Mouse (Mus musculus) lung, embryonic 15.5 days (tissue): ENCODE data around the gene Tmprss6. TPM values are rescaled to one million over a fixed set of nuclear protein-coding genes. Genes with fewer than 3 reads are reported as not detected.

Source experiments
- ATAC-seq: fragments of 200-750 bp; cut with Nextera tagmentation; 2 replicates; pipeline ENCODE4 v1.8.0; 2017; ENCODE audit warnings: moderate number of reproducible peaks, borderline replicate concordance; ENCODE audit not compliant: low FRiP score, low TSS enrichment; ENCODE audit errors: extremely low read depth
- H3K27ac ChIP-seq: fragments of 300-500 bp; sonication (generic); 2 replicates; pipeline ENCODE4 v1.5.1; 2015; ENCODE audit warnings: moderate library complexity, mild to moderate bottlenecking, inconsistent platforms
- H3K27me3 ChIP-seq: fragments of 300-500 bp; sonication (generic); 2 replicates; pipeline ENCODE4 v1.6.1; 2015; ENCODE audit warnings: inconsistent platforms
- H3K36me3 ChIP-seq: fragments of 300-500 bp; sonication (generic); 2 replicates; pipeline ENCODE4 v1.6.1; 2015; ENCODE audit warnings: inconsistent platforms
- H3K4me1 ChIP-seq: fragments of 300-500 bp; sonication (generic); 2 replicates; pipeline ENCODE4 v1.6.1; 2015; ENCODE audit warnings: inconsistent platforms
- H3K4me2 ChIP-seq: fragments of 300-500 bp; sonication (generic); 2 replicates; pipeline ENCODE4 v1.6.1; 2015; ENCODE audit warnings: inconsistent platforms, mild to moderate bottlenecking, moderate library complexity
- H3K4me3 ChIP-seq: fragments of 300-500 bp; sonication (generic); 2 replicates; pipeline ENCODE4 v1.5.1; 2015; ENCODE audit warnings: mild to moderate bottlenecking, inconsistent platforms
- H3K9ac ChIP-seq: fragments of 300-500 bp; sonication (generic); 2 replicates; pipeline ENCODE4 v1.6.1; 2015; ENCODE audit warnings: inconsistent platforms
- H3K9me3 ChIP-seq: fragments of 300-500 bp; sonication (generic); 2 replicates; pipeline ENCODE4 v1.6.1; 2016; ENCODE audit warnings: inconsistent platforms
- WGBS: fragments of 180-500 bp; shearing (Covaris S2); methylation state at CpG from one replicate; pipeline ENCODE4 v1.1.7; 2015; 5-methylcytosine and 5-hydroxymethylcytosine counted together
- polyA plus RNA-seq: library from polyadenylated mRNA; unstranded; fragments of >200 nt; fragmentation: Nextera tagmentation; extraction: Ambion mirVana; gene quantifications from 2 replicates; pipeline ENCODE4 v1.2.1, GENCODE M21; 2015

The Tmprss6 gene
- polyA plus RNA-seq, 1 experiment from 2014 or later: 0.06 TPM

DNA sequence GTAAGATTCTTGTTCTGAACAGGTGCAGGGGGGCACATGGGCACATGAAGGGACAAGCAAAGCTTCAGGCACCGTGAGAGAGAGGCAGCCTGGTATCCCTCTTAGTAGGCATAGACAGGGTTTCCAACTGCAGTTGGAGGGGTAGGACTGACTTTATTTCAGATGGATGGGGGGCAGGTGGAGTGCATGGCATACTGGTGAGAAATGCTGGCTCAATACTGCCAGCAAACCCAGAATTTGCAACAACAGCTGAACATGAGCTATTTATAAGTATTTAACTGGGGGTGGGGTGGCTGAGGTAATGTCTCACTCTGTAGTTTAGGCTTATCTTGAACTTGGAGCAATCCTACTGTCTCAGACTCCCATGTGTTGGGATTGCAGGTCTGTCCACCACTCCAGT is 35.6 kb upstream of the Tmprss6 start:
- no peak overlapping the region for H3K27ac ChIP-seq
- no peak overlapping the region for H3K4me3 ChIP-seq
- WGBS: 69% methylated on average over 1 of the region's 1 CpGs
- no peak overlapping the region for H3K4me2 ChIP-seq
- no peaks in the 10 kb centered on the region for H3K9me3 ChIP-seq
- no peaks in the 10 kb centered on the region for H3K27me3 ChIP-seq
- no peak overlapping the region for H3K9ac ChIP-seq
- no peak for ATAC-seq
- H3K4me1 ChIP-seq: no peaks in the 10 kb centered on the region
- no peaks in the 10 kb centered on the region for H3K36me3 ChIP-seq

DNA sequence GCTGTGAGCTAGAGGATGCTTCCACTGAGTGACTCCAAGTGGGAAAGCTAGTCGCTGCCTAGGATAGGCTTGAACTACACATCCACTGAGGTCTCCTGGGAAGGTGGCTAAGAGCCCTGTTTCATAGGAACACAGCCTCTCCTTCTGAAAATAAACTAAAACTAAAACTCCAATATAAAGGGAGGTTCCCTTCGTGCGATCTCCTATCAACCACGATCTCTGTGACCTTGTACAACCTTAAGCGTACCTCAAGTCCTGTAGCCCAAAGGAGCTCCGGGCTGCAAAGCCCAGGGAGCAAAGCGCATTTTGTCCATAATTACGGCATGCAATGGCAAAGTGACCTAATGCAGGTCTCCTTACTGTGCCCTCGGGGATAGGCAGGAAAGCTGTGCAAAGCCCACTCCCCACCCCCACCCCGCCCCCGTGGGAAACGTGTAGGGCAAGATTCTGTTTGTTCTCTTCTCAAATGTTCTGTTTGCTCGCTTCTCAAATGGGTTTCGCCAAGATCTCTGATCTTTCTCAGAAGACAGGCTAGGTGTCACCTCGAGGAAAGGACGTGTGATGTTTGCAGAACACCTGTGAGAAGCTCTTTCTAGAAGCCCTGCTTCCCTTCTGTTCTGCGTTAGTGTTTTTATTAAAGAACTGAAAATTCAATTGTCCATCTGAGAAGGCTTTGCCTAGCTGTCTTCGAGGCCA is 34.2 kb upstream of the Tmprss6 start:
- H3K4me3 ChIP-seq: no peak overlapping the region
- H3K27ac ChIP-seq: no peak overlapping the region
- H3K9me3 ChIP-seq: no peaks in the 10 kb centered on the region
- no peaks in the 10 kb centered on the region for H3K36me3 ChIP-seq
- no peaks in the 10 kb centered on the region for H3K4me1 ChIP-seq
- ATAC-seq: no peak
- 49% methylated on average over 18 of the region's 18 CpGs for WGBS
- no peaks in the 10 kb centered on the region for H3K27me3 ChIP-seq
- no peak overlapping the region for H3K9ac ChIP-seq
- H3K4me2 ChIP-seq: no peak overlapping the region

DNA sequence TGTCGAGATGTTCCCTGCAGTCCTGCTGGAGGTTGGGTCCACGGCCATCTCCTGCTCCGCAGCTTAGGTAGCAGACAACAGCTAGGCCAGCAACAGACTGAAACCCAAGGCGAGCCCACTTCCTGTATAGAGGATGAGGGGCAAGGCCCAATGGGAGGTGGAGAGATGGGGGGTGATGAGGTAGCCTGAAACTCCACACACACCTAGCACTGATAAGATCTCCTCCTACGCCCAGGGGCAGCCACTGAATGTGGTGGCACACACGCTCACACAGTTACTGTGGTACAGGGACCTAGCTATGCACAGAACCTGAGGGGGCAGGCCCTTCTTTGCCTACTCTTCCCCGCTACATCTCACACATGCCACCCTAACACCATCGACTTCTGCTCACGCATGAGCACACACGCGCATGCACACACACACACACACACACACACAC is 26.6 kb upstream of the Tmprss6 start, which contains the start of gene Il2rb:
Il2rb (minus strand) TSS at position 304 of the 439 bp plus-strand sequence.
- WGBS: 89% methylated on average over 11 of the region's 11 CpGs
- H3K4me3 ChIP-seq: no peak within 1 kb of the TSS
- H3K9me3 ChIP-seq: no peaks in the 10 kb centered on the region
- no peak within 1 kb of the TSS for H3K4me2 ChIP-seq
- H3K27me3 ChIP-seq: no peaks in the 10 kb centered on the region
- no peaks in the 10 kb centered on the region for H3K36me3 ChIP-seq
- H3K9ac ChIP-seq: no peak within 1 kb of the TSS
- no peaks in the 10 kb centered on the region for H3K4me1 ChIP-seq
- ATAC-seq: no peak
- no peak within 1 kb of the TSS for H3K27ac ChIP-seq

DNA sequence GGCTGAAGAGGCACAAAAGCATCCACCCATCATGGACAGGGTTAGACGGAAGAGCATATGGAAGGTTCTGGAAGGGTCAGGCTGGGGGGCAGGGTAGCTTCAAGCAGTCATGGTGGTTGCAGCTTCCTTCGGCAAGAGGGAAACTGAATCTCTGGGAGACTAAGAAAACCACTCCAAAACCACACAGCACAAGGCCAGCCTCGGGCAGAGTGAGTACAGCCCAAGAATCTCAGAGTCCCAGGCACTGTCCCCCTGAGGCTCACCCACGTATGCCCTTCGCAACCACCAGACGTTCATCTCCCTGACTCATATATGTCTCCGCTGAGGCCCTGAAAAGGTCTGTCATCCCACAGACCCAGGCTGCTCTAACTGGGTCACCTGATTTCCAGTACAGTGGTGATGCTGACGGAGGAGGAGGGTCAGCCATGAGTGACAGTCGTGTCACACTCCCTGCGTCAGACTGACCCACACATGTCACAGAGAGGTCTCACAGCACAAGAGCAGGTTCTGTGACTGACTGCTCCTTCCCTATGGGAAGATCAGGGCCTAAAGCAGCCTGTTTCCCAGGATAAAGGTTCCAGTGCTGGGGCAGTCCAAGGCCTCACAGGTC is 25.1 kb upstream of the Tmprss6 start:
- ATAC-seq: no peak

DNA sequence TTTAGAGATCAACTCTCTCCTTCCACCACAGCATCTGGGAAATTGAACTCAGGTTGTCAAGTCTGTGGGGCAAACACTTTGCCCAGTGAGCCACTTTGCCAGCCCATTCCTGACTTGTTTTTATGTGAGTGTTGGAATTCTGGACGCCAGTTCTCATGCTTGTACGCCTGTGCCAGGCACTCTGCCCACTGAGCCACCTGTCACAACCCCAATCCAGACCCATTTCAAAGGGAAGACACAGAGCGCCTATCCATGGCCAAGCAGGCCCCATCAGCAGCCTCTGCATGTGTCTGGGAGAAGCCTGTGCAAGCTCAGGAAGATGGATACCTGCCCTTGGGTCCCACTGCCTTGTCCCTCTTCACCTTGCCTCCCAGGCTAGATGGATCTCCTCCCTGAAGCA is 22.9 kb upstream of the Tmprss6 start:
- Histone ChIP-seq H3K27me3 (no peaks in the 10 kb centered on the region), H3K4me2 (no peak overlapping the region), H3K27ac (no peak overlapping the region), H3K4me1 (no peaks in the 10 kb centered on the region), H3K9me3 (no peaks in the 10 kb centered on the region), H3K36me3 (no peaks in the 10 kb centered on the region), H3K4me3 (no peak overlapping the region), H3K9ac (no peak overlapping the region)
- ATAC-seq: no peak
- 87% methylated on average over 3 of the region's 3 CpGs for WGBS

More for the DNA sequence above, 25.1 kb upstream of the Tmprss6 start:
- no peak overlapping the region for H3K4me3 ChIP-seq
- 71% methylated on average over 10 of the region's 10 CpGs for WGBS
- no peaks in the 10 kb centered on the region for H3K27me3 ChIP-seq
- H3K9ac ChIP-seq: no peak overlapping the region
- no peaks in the 10 kb centered on the region for H3K4me1 ChIP-seq
- H3K4me2 ChIP-seq: no peak overlapping the region
- no peaks in the 10 kb centered on the region for H3K36me3 ChIP-seq
- H3K27ac ChIP-seq: no peak overlapping the region
- H3K9me3 ChIP-seq: no peaks in the 10 kb centered on the region

DNA sequence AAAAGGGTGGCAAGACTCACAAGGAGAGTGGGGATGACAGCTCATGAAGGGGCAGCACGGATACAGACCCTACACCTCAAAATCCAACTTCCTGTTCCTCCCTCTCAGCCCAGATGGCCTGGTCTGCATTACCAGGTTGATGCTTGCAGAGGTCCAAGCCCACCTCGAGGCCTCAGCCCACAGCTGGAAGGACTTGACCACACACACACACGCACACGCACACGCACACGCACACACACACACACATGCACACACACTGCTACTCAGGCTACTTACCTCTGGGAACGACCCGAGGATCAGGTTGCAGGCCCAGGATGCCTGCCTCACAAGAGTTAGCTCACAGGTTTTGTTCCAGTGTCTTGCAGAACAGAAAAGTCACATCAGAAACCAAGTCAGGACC is 21.5 kb upstream of the Tmprss6 start:
- H3K27ac ChIP-seq: no peak overlapping the region
- no peaks in the 10 kb centered on the region for H3K36me3 ChIP-seq
- 53% methylated on average over 8 of the region's 8 CpGs for WGBS
- ATAC-seq: no peak
- no peaks in the 10 kb centered on the region for H3K9me3 ChIP-seq
- no peaks in the 10 kb centered on the region for H3K4me1 ChIP-seq
- H3K9ac ChIP-seq: no peak overlapping the region
- no peaks in the 10 kb centered on the region for H3K27me3 ChIP-seq
- H3K4me2 ChIP-seq: no peak overlapping the region
- no peak overlapping the region for H3K4me3 ChIP-seq

DNA sequence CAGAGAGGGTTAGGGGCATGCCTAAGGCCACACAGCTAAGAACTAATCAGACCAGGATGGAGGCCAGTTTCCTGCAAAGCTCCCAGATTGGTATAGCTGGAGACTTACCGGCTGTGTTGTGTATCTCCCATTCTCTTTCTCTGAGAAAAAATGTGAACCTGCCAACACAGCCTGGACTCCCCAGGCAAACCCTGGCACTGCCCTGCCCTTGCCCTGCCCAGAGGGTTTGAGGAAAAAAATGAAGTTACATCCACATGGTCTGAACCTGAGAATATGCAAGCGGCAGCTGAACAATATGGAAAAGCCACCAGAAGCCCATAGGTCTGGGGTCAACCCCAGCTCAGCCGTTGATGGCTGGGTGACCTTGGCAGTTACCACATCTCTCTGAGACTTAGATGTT is 20.8 kb upstream of the Tmprss6 start:
- Histone ChIP-seq H3K4me1 (no peaks in the 10 kb centered on the region), H3K4me2 (no peak overlapping the region), H3K4me3 (no peak overlapping the region), H3K9ac (no peak overlapping the region), H3K27me3 (no peaks in the 10 kb centered on the region), H3K27ac (no peak overlapping the region), H3K36me3 (no peaks in the 10 kb centered on the region), H3K9me3 (no peaks in the 10 kb centered on the region)
- ATAC-seq: no peak
- 74% methylated on average over 3 of the region's 3 CpGs for WGBS

DNA sequence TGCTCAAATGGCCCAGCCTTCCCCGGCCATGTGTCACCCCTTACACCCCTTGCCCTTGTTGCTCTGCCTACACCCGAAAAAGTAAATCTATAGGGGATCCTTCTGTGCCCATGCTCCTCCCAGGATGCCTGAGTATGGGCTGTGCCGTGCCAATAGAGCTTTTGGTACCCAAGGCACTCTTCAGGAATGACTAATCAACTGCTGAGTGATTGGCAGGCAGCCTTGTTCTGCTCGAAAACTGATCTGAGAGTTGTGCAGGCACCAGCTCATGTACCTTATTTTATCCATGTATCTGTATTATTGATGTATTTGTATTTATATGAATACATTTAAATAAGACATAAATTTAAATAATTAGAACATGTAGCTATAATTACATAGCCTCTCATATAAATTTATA is 18.6 kb upstream of the Tmprss6 start:
- no peaks in the 10 kb centered on the region for H3K36me3 ChIP-seq
- H3K4me1 ChIP-seq: no peaks in the 10 kb centered on the region
- no peak overlapping the region for H3K4me3 ChIP-seq
- whole genome bisulfite sequencing: 59% methylated on average over 4 of the region's 4 CpGs
- no peak overlapping the region for H3K27ac ChIP-seq
- H3K9ac ChIP-seq: no peak overlapping the region
- no peak overlapping the region for H3K4me2 ChIP-seq
- no peaks in the 10 kb centered on the region for H3K9me3 ChIP-seq
- no peak for ATAC-seq
- no peaks in the 10 kb centered on the region for H3K27me3 ChIP-seq

DNA sequence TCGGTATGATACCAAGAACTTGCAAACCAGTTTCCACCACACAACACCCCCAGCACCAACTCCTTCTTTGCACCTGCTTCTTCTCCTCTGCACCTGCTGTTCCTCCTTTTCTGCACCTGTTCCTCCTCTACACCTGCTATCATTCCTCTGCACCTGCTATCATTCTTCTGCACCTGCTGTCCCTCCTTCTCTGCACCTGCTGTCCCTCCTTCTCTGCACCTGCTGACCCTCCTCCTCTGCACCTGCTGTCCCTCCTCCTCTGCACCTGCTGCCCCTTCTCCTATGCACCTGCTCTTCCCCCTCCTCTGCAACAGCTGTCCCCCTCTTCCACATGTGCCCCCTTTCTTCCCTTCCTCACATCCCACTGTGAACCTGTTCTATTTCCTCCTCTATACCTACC is 18.1 kb upstream of the Tmprss6 start:
- H3K9me3 ChIP-seq: no peaks in the 10 kb centered on the region
- no peak overlapping the region for H3K4me3 ChIP-seq
- H3K9ac ChIP-seq: no peak overlapping the region
- H3K36me3 ChIP-seq: no peaks in the 10 kb centered on the region
- no peak overlapping the region for H3K27ac ChIP-seq
- ATAC-seq: no peak
- WGBS: 80% methylated on average over 1 of the region's 1 CpGs
- no peak overlapping the region for H3K4me2 ChIP-seq
- no peaks in the 10 kb centered on the region for H3K27me3 ChIP-seq
- H3K4me1 ChIP-seq: no peaks in the 10 kb centered on the region

DNA sequence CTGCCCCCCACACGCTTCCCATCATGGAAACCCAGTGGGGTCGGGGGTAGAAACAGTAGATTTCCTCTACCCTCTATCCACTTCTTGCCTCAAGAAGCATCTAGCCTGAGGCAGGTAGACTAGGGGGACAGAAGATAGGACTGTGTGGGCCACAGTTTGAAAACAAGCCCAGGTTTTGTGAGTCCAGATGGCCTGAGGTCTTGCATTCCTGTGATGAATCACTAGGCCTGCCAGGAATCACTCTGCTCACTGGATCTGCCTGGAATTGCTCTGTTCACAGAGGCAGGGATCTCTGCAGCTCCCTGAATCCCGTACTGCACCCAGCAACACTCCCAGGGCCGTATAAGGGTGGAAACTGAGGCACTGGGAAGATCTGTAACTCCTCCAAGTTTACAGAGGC is 14.9 kb upstream of the Tmprss6 start:
- ATAC-seq: no peak

DNA sequence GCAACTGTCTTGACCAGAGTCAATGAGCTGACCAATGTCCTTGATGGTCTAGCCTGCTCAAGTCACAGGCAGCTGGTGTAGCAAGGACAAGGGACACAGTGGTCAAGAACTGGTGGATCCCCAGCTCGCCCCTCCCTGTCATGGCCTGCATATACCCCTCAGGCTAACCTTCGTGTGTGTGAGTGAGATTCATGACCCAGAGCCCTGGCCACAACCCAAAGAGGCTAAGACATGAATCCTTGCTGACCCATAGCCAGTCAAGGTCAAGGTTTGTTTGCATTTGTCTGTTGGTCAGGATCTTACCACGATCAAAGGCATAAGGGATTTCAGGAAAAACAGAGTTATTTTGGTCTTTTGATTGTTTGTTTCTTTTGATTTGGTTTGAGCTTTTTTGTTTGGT is 14.1 kb upstream of the Tmprss6 start:
- H3K27me3 ChIP-seq: no peaks in the 10 kb centered on the region
- 48% methylated on average over 3 of the region's 3 CpGs for WGBS

More for the DNA sequence above, 14.9 kb upstream of the Tmprss6 start:
- no peak overlapping the region for H3K4me2 ChIP-seq
- no peaks in the 10 kb centered on the region for H3K36me3 ChIP-seq
- no peak overlapping the region for H3K9ac ChIP-seq
- H3K4me1 ChIP-seq: 0 out of 2 replicates have a peak, but pooled peaks cover 4% of the 10 kb centered on the region
- H3K4me3 ChIP-seq: no peak overlapping the region
- H3K27ac ChIP-seq: no peak overlapping the region
- no peaks in the 10 kb centered on the region for H3K9me3 ChIP-seq
- H3K27me3 ChIP-seq: no peaks in the 10 kb centered on the region
- 73% methylated on average over 4 of the region's 4 CpGs for WGBS

DNA sequence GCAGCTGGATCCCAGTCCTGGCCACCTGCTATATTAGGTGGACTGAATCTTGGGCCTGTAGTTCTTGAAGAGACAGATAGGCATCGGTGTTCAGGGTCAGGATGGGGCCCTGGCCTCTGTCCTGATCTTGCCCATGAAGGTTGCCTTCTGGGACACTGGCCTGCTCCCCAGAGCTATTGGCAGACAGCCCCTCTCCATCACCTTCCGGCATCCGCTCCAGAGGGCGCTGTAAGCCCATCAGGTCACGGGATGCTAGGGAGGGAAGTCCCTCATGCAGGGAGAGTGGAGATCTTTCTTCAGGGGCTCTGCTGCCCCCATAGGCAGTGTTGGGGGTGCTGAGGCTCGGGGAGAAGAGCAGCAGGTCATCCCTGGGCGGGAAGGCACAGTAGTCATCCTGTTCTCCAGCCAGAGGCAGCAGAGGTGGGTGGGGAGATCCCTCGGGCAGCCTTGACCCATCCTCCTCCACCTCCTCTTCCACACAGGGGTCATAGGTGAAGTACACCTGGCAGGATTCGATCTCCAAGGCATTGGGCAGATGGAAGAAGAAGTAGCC is 13.1 kb upstream of the Tmprss6 start:
- H3K9ac ChIP-seq: no peak overlapping the region
- no peak overlapping the region for H3K4me3 ChIP-seq
- 52% methylated on average over 9 of the region's 9 CpGs for WGBS
- no peaks in the 10 kb centered on the region for H3K9me3 ChIP-seq
- no peaks in the 10 kb centered on the region for H3K36me3 ChIP-seq
- ATAC-seq: no peak
- no peak overlapping the region for H3K4me2 ChIP-seq
- no peak overlapping the region for H3K27ac ChIP-seq
- no peaks in the 10 kb centered on the region for H3K27me3 ChIP-seq
- 0 out of 2 replicates have a peak, but pooled peaks cover 4% of the 10 kb centered on the region for H3K4me1 ChIP-seq

More for the DNA sequence above, 14.1 kb upstream of the Tmprss6 start:
- H3K9ac ChIP-seq: no peak overlapping the region
- no peak overlapping the region for H3K4me3 ChIP-seq
- H3K4me1 ChIP-seq: 0 out of 2 replicates have a peak, but pooled peaks cover 4% of the 10 kb centered on the region
- no peaks in the 10 kb centered on the region for H3K9me3 ChIP-seq
- no peak for ATAC-seq
- no peak overlapping the region for H3K27ac ChIP-seq
- H3K4me2 ChIP-seq: no peak overlapping the region
- no peaks in the 10 kb centered on the region for H3K36me3 ChIP-seq
